Mouse (Mus musculus): ENCODE measurements around the gene Rundc3b.

DNA sequence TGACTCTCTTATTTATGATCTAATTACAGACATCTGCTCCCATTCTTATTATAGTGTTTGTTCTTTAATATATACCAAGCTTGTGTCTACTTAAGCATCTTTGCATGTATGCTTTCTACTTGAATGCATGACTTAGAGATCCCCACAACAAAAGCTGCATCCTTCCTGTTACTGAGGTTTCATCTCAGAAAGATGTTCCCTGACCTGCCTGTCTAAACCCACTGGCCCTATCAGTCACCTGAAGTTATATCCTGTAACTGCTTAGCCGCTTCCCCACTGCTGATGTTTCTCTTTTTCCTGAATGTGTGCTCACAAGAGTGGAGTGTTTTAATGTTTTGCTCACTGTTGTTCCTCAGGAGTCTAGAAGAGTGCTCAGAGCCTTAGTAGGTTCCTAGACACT is 46.9 kb upstream of the Rundc3b start:
- no peak for TF ChIP-seq GATA1 (IDR thresholded peaks at IDR 0.05; ENCODE audit: borderline replicate concordance, low read length)
- TF ChIP-seq FLI1 (IDR thresholded peaks at IDR 0.05; ENCODE audit: low read length), result no peak

Data from megakaryocyte, embryonic 14.5 days (primary cell).